Mouse (Mus musculus): ENCODE data around the gene Rab3gap2.

Rab3gap2 gene

DNA sequence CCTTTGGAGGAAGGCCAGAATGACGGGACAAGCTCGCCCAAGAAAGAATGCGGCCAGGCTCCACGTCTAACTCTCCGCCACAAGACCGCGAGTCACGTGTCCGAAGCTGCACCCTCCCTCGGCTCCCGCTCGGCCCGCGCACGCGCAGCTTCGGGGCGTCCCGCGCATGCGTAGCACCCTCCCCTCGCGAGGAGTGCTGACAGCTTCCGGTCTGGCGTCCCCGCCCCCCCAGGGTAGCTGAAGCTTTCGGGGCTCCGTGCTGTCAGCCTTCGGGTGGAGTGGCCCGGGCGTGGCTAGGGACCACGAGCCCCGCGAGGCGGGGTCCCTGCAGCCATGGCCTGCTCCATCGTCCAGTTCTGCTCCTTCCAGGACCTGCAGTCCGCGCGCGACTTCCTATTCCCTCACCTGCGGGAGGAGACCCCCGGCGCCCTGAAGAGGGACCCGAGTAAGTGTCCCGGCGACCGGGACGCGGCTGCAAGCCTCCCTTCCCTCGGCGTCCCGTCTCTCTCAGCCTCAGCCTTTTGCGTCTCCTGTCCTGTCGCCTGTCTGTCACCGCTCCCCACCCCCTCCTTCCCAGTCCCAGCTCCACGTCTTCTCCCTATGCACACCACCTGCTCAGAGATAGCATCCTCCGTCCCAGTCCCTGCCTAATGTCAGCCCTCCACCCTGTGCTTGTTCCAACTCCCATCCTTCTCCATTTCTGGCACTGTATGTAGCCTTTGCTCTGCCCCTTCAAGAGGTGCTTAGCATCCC is at the start of gene Rab3gap2:
Rab3gap2 (plus strand) TSS at position 209 of the 753 bp plus-strand sequence.
- peak; percentile 99 for DNase-seq (ENCODE audit: low read depth, low spot score)

DNA sequence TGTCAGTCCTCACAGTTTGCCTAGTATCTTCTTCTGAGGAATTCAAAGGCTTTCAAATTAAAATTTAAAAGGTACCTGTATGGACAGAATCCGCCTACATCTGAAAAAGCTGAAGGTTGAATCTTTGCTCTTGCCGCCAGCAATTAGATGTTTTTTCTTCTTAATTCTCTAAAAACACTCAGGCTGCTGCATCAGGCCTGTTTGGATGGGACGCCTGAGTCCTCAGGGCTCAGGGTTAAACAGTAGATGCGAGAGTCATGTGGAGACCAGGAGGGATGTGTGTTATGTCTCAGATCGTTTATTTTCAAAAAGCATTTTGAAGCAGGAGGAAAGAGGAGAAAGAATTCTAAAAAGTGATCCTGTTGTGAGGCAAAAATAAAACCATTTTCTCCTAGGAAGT is 30.3 kb upstream of the Rab3gap2 start:
- DNase-seq (ENCODE audit: low read depth, low spot score), result no peak

DNA sequence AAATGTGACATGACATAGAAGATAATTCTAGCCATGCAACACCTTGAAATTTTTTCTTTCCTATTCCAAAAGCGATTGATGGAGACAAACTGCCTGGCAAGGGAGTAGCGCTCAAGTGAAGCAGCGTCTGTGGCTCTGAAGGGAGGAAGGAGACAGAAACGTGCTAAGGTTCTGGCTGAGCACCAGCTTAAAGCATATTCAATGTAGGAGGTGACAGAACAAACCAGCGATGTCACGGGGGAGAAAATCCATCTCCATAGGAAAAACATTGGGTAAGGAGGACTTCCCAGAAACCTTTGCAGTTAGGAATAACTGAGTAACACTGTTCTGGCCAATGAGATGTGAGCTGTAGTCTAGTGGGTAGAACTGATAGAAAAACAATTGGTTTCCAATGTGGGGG is 26.1 kb upstream of the Rab3gap2 start:
- DNase-seq (ENCODE audit: low read depth, low spot score), result no peak

DNA sequence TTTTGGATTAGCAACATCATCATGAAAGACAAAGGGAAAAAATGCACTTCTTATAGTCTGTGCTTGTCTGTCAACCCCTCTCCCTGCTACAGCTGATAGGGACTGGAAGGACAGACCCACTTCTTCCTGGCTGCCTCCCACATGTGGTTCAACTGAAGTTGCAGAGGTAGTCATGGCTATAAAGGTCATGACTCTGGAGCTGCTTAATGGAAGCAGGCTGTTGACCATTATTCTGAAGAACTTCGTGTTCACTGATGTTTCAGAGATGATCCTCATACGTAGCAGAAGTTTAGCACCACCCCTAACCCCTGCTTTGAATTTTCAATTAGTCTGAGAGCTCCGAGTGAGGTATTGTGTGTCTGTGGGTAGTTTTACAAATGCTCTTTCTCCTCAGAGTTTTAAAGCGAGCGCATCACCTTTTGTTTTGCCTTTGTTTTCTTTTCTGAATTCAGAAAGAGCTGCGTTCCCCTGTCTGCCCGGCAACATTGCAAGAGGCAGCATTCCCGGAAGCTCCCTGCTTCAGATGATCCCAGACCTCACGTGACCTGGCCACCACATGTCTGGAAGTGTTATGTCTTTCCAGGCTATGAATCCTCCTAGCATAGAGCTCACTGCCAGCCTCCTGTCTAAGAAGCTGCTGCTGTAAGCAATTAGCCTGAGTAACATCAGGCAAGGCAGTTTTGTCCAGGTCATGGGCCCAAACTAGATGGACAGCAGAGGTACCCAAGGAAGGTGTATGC is 20.2 kb upstream of the Rab3gap2 start:
- no peak for DNase-seq (ENCODE audit: low read depth, low spot score)

DNA sequence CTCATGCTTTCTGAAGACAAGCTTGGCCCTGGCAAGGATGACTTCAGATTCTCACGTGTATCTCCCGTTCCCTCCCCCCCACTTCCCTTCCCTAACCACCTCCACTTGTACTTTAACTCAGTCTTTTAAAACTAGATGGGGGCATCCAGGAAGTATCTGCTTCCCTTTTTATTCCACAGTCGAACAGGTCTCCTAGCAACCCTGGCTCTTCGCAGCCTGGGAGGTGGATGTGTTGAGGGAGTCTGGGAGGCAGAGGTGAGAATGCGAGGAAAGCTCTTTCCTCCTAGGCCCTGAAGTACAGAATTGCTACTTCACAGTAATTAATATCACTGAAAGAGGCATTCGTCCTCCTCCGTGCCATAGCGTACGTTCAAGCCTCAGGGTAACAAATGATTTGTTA is 18.4 kb upstream of the Rab3gap2 start:
- no peak for DNase-seq (ENCODE audit: low read depth, low spot score)

DNA sequence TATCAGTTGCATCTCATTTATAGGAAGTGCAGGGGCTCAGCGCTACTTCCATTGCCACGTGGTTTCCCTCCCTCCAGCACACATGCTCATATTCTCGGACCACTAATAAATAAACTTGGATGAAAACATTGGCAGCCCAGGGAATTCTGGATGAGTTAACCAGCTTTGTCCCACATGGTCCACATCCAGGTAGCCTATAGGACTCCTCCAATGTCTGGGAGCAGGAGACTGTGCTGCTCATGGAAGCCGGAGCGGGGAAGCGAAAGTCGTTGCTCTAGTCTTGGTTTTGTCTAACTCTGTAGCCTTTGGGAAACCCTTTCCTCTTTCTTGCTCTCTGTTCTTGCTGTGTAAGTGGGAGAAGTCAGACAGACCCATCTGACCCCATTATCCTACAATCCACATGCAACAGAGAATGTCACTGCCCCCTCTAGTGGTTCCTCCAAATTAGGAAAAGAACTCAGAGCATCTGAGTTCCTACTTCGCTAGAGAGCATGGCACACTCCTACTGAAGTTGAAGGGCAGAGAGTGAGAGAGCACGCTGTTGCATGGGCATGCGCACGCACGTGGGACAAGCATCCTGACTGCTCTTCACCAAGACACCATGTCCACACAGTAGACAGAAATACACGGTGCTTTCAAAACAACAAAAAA is 16.7 kb upstream of the Rab3gap2 start:
- peak; percentile 75 for DNase-seq (ENCODE audit: low read depth, low spot score)

DNA sequence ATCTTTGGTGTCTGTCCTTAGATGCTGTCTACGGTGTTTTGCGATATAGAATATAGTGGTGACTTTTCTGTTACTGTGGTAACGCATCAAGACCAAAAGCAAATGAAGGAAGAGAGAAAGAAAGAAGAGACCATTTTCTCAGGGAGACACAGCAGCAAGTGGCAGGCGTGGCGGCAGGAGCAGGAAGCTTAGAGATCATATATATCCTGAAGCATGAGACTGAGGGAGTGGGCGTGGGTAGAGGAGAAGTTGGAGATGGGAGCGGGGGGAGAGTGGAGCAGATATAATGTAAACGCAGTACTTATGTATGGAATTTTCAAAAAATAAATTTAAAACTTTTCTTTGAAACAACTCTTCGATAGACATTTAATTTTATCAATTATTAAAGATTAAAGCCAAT is 14.0 kb upstream of the Rab3gap2 start:
- no peak for DNase-seq (ENCODE audit: low read depth, low spot score)

DNA sequence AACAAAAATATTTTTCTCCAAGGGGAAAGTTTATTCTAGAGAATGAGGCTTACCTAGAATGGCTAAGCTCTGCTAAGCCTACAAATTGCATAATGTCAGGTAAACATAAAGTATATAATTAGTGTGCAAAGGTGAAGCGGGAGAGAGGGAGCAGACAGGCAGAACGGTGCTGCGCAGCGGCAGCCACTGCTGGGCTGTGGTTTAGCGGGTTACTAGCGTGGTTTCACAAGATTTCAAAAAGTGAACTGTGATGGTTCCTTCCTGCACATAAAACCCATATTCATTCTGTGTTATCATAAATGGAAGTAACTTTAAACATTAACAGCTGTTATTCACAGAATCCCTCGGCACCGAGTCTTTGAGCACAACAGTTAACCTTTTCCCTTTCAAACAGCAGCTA is 11.8 kb upstream of the Rab3gap2 start:
- no peak for DNase-seq (ENCODE audit: low read depth, low spot score)

DNA sequence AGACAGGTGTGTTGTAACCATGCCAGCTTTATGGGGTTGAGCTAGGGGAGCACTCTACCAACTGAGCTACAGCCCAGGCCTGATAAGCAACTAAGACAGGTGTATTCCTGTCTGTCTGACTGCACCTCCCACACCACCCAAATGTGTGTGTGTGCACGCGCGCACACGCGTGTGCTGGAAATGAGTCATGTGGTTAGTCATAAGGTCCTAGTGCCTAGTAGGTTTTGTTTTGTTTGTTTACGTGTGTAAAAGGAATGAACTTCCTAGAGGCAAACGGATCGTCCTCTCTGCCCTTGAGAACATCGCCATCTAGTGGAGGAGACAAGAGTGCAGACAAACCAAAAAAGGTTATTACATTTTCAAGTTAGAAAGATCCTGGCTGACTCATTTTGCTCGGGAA is 10.4 kb upstream of the Rab3gap2 start:
- peak; percentile 83 for DNase-seq (ENCODE audit: low read depth, low spot score)

DNA sequence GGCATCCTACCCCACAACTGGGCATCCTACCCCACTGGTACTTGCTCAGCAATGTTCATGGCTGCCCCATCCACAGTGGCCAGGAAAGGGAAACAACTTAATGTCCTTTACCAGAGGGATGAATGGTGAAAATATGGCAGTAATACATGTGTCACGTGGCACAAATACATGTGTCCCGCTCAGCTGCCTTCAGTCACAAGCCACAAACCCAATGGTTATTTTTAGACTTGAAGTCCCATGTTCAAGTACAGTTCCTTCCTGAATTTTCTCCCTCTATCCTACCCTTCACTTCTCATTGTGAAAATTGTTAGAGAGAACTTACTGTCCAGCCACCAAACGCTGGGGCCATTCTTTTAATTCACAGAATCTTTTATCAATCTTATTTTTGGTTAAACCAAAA is 7.6 kb upstream of the Rab3gap2 start:
- DNase-seq (ENCODE audit: low read depth, low spot score), result no peak

DNA sequence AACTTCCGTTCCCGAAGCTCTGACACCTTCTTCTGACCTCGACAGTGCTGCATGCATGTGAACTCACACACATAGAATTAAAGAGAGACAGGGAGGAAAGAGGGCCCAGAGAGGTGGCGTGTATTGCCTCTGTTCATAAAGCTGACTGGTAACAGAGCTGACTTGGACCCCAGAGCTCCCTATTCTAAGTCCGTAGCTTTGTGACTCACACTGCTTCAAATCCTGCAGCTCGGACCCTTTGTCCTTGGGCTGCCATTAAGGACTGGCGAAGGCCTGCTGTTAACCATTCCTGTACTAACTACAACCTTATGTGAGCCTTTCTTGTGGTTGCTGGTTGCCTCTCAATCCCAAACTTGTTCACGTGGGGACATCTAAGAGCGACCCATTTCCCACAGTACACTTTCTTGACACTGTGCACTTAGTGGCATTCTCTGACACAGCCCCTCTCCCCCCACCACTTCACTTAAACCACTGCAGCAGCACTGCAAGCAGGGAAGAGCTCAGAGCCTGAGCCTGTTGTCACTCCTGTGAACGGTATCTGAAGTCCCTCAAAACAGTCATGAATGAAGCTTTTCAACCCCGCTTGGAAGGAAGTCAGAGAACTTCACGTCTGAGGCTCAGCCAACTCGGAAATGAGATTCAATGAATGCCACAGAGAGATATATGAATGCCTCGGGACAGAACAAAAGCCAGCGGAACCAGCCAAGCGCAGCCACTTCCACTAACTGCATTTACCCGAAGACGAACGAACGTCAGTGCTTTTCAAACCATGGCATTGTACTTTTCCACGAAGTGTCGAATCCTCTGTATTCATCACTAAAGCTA is 3.1 kb upstream of the Rab3gap2 start:
- no peak for DNase-seq (ENCODE audit: low read depth, low spot score)

DNA sequence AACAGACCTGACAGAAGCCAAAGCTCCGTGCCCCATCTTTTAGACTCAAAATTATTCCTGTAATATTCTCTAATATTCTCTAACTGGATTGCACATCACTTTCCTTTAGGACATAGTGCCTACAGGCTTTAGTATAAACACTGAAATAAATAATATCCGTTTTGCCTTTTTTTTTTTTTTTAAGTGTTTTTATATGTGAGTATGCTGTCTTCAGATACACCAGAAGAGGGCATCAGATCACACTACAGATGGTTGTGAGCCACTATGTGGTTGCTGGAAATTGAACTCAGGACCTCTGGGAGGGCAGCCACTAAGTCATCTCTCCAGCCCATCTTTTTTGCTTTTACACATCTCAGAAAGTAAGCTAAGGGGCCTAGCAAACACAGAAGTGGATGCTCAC is 1.9 kb upstream of the Rab3gap2 start:
- DNase-seq (ENCODE audit: low read depth, low spot score), result no peak

DNA sequence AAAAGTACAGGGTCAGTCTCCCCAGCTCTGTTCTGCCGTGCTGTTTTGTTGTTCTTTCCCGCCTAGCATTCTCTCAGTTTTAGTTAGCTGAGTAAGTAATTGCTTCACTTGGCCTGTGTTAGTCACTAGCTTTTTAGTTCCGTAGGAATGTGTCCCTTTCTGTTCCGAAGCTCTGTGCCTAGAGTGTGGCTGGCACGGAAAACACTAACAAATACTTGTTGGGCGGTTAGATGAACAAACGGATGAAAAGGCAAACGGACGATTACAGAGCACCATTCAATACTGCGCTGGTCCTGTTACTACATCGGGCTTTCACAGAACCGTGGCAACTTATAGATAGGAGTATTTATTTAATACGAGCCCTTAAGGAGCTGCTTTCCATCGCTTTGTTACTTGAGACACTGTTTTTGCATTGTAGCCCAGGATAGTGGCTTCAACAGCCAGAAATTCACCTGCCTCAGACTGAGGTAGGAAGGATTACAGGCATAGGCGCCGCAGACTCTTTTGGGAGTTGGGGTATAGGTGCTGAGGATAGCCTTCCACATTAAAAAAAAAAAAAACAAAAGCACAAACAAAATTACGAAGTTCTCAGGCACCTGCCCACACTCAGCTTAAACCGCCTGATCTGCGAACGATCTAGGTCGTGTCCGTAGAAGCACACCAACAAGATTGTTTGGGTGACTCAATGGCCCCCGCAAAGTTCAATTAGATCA is 565 bp upstream of the Rab3gap2 start:
- DNase-seq (ENCODE audit: low read depth, low spot score), result peak; percentile 22

DNA sequence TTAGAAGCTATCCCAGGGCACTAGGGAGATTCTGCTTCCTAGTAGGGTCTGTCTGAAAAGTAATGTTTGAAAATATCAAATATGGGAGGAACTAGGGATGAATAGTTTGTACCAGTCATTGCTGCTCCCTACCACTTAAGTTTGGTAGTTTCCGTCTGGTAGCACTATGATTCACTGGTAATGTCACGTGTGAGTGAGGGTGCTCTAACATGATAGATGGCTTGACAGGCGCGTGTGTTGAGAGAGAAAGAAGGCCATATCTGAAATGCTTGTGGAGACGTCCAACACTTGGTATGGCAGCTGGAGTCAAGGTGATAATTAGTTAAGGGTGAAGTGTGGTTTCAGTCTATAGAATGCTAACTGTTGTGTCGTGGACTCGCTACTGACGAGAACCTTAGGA is 1.2 kb downstream of the Rab3gap2 start:
- DNase-seq (ENCODE audit: low read depth, low spot score), result no peak

DNA sequence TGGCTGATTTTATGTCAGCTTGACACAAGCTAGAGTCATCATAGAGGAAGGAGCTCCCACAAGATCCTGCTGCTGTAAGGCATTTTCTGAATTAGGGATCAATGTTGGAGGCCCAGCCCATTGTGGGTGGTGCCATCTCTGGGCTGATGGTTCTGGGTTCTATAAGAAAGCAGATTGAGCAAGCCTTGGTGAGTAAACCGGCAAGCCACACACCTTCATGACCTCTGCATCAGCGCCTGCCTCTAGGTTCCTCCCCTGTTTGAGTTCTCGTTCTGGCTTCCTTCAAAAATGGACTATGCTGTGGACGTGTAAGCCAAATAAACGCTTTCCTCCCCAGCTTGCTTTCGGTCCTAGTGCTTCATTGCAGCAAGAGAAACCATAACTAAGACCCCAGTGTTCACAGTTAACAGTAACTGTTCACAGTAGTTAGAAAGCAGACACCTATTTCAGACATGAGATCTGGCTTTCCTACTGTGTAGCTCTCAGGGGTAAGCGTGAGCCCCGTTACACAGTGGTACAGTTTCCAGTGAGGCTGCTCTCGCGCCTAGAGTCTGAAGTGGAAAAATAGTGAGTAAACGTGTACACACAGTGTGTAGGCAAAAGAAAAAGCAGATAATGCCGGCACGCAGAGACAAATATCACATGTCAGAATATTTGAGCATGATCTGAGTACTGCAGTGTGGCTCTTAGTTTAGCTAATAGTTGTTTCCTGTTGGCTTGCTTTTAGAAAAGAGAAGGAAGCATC is 4.1 kb downstream of the Rab3gap2 start:
- DNase-seq (ENCODE audit: low read depth, low spot score), result peak; percentile 31

DNA sequence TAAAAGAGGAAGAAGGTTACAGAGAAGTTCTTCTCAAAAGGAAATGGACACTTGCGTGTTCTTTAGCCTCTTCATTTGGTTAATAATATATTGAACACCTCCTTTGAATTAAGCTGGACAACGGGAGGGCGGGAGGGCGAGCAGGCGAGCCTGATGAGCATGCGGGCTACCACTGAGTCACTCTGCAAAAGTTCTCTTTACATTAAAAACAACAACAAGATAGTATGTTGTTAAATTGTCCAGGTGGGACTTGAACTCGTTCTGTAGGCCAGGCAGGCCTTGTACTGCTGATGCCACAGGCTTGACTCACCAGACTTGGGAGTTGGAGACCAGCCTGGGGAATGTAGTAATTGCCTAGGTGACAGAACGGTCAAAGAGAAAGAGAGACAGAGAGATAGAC is 4.8 kb downstream of the Rab3gap2 start:
- DNase-seq (ENCODE audit: low read depth, low spot score), result peak; percentile 49

DNA sequence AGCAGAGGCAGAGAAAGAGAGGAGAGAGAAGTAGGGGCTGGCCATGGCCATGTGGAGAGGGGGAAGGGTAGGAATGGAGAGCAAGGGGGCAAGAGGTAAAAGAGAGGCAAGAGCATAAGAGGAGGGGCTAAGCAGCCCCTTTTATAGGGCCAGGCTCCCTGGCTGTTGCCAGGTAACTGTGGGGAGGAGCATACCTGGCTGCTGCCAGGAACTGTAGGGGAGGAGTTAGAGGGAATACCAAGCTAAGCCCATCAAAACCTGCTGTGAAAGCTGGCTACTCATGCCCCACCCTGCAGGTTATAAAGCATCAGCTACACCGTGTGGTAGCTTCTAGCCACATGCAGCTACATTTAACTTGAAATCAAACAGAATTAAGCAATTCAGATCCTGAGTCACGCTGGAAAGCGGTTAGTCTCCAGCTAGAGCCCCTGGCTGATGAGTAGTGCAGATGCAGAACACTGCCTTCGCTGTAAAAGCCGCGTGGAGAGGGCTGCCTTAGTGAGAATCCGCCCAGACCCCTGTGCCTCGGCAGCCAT is 5.8 kb downstream of the Rab3gap2 start:
- DNase-seq (ENCODE audit: low read depth, low spot score), result peak; percentile 94

DNA sequence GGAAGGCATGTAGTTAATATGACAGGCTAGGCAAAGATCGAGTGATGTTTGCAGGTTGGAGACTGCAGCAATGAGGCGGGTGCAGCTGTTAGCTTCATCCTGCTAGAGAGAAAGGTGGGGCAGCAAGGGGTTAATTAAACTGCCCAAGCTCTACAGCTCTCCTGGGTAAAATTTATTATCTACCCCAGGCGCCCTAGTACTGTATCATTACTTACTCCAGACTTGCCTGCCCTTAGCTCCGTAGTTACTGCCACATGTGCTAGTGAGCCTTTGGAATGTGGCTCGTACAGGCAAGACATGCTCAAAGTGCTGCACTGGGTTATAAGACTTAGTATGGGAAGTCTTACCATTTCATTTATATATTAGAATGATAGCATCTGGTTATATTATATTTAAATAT is 12.4 kb downstream of the Rab3gap2 start:
- DNase-seq (ENCODE audit: low read depth, low spot score), result no peak

DNA sequence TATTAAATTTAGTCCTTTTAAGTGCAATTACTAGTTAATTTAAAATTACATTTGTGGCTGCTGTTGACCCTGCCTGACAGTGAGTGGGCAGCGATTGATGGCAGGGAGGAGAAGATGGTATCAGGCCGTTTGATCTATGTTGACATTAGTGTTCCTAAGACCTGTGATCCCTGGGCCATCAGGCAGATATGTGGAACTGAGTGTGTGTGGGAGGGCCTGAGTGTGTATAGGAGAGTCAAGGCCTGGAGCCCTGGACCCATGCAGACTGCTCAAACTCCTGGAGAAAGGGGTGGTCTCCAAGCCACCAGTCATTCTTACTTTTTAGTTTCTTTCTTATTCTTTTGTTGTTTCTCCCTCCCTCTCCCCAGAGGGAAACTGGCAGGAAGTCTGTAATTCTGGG is 12.8 kb downstream of the Rab3gap2 start:
- DNase-seq (ENCODE audit: low read depth, low spot score), result no peak

DNA sequence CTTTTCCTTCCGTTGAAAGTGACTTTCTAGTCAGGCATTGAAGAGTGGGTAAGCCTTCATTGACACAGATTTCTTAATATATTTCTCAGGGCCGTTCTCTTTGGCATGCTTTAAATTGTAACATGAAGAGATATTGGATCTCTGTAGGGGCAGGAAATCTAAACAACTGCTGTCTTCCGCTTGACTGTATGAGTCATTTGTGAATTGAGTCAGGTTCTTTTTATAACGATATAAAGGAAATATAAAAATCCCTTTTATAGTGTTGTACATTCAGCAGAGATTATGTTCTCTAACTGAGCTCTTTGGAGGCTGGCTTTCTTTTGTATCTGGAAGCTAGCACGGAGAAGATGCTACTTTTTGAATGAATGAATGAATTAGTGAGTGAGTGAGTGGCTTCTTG is 14.0 kb downstream of the Rab3gap2 start:
- DNase-seq (ENCODE audit: low read depth, low spot score), result no peak

All from ZHBTc4 (cell line).